Mouse (Mus musculus): ENCODE data around the gene Cd300lg.

Gene Cd300lg

DNA sequence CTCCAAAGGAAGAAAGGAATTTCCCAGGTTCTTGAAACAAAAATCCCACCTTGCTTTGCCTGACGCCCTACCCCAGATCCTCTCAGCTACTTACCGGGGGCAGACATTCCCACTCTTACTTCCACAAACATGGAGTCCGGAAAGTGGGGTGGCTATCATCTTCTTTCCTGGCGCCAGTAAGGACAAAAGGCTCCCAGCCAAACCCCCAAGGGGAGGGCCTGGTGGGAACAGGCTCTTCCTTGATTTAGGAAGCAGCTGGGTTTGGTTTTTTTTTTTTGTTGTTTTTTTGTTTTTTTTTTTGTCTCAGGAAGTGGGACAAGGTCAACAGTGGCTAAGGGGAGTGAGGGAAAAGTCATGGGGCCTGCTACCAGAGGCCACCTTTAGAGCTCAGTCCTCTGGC, 10.2 kb downstream of the Cd300lg start:
- in situ Hi-C loops (cut with MboI, MseI), result no loop called here

DNA sequence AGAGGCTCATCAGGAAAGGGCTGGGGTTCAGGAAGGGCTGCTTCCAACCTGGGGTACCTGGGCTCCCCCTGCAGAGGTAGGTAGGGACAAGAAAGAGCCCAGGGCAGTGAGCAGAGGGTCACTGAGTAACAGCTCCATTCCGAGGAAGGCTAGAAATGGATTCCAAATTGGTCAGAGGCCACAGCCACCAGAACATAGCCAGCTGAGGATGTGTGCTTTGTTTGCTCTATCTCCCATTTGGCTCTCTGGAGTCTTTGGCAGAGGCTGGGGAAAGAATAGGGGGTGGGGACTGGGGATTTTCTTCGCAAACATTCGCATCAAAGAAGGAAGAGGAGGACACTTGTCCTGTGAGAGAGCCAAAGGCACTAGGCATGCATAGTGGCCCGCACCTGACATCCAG, 10.6 kb downstream of the Cd300lg start:
- in situ Hi-C loops (cut with MboI, MseI), result no loop called here

DNA sequence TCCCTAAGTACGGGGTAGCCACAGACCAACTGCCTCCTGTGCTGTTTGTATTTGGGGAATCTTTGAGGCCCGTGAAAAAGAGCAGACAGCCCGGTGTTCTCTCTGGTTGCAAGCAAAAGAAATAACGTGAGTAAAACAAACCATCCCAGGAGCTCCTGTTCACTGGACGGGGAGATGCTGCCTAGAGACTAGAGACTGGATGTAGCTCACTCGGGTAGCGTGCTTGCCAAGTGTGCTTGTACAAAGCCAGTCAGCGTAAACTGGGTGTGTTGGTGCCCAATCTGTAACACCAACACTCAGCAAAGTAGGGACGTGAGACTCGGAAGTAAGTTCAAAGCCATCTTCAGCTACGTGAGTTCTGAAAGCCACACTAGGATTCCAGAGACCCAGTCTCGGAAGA, 11.4 kb downstream of the Cd300lg start:
- in situ Hi-C loops (cut with MboI, MseI), result no loop called here

DNA sequence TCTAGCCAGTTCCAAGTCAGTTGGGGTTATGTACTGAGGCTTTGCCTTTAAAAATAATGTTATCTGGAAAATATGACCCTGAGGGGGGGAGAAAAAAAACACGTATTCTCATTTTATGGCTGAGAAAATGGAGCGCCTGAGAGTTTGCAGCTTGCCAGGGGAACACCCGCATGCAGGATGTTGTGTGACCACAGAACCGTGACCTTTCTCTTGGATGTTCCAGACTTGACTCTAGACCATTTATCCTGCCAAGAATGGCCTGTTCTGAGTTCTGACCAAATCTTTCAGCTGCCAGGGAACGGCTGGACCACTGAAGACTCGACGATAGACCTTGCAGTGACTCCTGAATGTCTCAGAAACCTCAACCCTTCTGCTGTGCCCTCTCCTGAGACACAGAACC, 11.9 kb downstream of the Cd300lg start:
- in situ Hi-C loops (cut with MboI, MseI), result no loop called here

DNA sequence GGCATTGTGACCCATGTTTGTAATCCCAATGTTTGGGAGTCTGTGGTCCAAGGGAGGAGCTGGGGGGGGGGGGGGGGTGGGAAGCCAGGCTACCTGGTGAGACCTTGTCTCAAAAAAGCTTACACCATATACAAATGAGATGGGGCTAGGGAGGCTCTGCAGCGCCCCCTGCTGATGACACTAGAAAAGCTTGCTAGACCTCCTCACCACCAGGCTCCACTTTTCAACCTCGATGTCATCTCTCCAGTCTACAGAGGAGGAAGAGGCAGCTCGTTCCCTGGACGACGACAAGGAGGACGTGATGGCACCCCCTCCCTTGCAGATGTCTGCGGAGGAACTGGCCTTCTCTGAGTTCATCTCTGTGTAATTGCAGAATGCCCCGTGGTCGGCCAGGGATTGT, 12.5 kb downstream of the Cd300lg start:
- in situ Hi-C loops (cut with MboI, MseI), result no loop called here

DNA sequence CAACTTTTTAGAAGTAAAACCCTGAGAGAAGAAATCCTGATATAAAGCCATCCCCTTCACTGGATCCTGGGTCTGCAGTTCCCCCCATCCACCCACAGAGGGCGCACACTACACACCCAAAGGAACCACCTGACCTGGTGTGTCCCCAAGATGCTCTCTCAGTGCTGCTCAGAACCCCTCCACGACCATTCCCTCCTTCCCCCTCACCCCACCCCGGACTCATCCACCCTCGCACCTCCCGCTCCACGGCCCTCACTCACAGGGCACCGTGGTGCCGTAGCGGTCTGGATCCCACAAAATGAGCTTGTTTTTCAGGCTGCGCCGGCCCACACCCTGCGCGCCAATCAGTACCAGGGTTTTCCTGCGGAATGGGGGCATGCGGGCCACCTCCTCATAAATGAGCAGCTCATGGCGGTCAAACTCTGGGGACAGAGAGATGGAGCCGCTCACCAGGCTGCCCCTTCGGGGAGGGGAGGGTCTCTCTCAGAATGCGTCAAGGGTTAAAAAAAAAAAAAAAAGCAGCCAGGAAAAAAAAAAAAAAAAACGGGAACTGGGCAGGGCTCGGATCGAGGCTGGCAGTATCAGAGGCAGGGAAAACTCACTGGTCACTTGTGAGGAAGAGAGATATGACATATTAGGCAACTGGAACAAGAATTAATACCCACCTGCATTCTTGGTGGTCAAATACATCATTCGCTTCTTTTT, 20.1 kb downstream of the Cd300lg start:
- in situ Hi-C loops (cut with MboI, MseI), result no loop called here

DNA sequence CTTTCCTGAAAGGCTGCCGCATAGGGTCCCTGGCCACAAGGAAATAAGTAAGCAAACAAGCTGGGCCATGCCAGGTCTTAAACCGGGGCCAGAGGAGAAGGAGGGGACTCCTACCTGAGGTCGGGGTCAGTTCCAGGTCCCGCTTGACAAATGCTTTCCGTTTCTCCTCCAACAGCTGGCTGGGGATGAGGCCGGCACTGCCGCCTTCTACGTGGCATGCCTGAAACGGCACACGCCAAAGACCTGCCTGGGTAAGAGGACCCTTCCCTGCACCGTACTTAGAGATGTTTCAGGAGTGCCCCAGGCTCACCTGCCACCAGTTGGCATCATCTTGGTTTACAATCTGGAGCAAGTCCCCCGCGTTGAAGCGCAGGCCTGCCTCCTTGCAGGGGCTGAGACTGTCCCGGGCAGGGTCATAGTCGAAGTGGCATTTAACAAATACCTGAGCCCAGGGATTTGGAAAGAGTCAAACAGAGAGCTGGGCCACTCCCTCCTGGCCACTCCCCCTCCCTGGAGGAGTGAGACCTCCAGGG, 20.7 kb downstream of the Cd300lg start:
- in situ Hi-C loops (cut with MboI, MseI), result no loop called here

DNA sequence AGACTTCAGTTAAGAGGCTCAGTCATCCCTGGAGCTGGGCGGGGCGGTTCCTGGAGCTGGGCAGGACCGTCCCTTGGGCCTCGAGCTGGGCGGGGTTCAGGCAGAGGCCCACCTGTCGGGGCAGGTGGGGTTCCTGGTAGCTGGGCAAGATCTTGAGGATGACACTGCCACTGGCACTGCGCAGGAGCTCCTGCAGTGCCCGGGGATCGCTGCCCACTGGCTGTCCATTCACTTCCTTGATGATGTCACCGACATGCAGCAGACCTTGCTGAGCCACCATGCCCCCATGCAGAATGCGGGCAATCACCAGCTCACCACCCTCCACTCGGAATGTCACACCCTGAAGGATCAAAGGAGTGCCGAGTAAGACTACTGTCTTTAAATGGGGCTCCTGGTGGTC, 21.8 kb downstream of the Cd300lg start:
- in situ Hi-C loops (cut with MboI, MseI), result no loop called here

DNA sequence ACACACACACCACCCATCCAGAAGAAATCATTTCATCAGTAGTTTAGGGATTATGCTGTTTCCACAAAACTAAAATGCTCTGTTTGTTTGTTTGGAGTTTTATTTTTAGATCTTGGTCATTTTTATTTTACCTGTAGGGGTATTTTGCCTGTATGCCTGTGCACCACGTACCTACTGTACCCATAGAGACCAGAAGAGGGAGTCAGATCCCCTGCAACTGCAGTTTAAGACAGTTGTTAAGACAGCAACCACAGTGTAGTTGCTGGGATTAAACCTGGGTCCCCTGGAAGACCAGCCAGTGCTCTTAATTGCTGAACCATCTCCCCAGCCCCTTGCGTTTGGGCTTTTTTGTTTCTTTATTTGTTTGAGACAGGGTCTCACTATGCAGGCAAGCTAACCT, 27.7 kb downstream of the Cd300lg start:
- in situ Hi-C loops (cut with MboI, MseI), result loop anchor here (5.0 kb wide), 1 partner anchor 68 kb away; no protein-coding TSS in a partner anchor

DNA sequence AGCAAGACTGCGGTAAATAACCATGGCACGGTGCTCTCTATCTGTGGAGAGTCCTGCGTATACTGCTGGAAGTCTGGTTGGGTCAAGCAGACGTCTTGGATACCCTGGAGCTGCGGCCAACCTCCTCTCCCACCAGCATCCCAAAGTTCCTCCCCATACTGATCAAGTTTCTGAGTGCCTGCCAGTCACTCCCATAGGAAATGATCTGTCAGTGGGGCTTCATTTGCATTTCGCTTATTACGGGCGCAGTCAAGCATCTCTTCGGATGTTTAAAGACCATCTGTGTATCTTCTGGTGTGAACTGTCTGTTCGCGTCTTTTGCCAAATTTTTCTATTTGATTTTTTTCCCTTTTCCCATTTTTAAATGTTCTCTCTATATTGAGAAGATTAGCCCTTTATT, 28.3 kb downstream of the Cd300lg start:
- in situ Hi-C loops (cut with MboI, MseI), result loop anchor here (5.0 kb wide), 1 partner anchor 68 kb away; no protein-coding TSS in a partner anchor

DNA sequence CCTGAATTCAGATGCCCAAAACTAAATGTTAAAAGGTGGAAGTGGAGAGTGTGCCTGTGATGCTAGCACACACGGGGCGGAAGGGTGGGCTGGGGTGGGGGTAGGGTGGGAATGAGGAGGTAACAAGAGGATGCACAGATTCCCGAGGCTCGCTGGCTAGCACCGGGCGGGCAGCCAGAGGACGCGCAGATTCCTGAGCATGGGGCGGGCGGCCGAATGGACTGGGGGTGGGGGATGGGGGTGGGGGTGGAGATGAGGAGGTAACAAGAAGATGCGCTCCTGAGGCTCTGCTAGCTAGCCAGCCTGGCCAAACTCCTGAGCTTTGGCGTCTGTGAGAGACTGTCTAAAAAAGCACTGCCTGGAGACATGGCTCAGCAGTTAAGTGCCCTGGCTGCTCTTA, 29.1 kb downstream of the Cd300lg start:
- in situ Hi-C loops (cut with MboI, MseI), result no loop called here

DNA sequence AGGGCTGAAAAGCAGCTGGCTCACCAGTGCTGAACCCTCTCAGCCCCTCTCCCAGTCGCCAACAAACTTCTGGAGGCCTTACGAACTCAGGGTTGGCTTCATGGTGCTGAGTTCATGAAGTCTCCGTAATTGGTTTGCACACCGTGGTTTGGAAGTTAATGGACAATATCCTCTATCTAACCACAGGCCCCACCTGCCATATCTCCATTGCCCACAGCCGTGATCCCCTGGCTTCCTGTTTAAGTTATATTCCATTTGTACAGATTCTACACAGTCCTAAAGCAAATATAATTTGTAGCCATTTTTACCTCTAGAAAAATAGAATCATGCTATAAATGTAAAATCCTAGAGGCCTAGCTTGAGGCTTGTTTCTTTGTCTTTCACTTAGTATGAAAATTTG, 31.4 kb downstream of the Cd300lg start:
- in situ Hi-C loops (cut with MboI, MseI), result no loop called here

DNA sequence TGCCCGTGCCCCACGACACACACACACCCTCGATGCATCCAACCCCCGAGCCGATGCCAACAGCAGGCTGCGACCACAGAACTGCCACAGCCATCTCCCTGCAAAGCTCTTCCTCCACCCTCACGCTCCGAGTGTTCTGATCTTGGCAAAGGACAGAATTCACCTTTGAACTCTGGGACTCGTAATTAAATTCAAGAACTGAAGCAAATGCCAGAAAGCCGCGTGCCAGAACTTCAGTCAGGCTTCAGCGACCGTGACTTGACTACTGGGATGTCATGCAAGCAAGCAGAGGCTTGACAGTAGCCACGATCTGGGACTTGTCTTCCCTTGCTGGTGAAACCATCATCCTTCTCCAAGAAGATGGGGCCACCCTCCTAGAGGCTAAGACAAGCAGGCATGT, 32.4 kb downstream of the Cd300lg start:
- in situ Hi-C loops (cut with MboI, MseI), result no loop called here

DNA sequence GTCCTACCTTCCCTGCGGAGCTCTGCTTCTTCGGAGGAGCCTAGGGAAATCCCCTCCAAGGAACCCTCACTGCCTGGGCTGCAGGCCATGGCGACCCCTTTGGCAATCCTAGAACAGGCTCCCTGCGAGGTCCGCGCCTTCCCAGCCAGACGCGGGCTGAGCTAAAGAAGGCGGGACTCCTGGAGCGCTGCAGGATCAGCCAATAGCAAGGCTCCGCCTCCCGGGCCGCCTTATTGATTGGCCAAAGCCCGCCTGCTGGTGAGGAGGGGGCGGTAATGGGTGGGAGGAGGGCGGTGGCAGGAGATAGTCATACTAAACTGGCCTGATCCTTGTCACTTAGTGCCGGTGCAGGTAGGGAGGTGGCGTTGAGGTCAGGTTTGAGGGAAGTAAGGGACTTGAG, 41.0 kb downstream of the Cd300lg start:
- in situ Hi-C loops (cut with MboI, MseI), result no loop called here

DNA sequence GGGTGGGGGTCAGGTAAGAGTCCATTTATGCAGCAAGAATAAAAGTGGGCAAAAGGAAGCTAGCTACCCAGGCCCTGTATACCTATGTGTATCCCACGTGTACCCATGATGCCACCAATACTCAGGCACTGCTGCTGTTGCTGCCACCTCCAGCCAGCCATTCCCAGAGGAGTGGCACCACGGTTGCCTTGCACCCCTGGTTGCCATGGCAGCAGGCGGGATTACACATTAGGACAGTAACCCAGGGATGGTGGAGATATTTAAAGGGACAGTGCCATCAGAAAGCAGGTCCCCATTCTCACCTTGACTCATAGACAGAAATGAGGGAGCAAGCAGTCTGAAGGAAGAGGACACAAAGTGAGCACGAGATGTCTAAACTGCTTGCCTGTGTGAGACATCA, 41.9 kb downstream of the Cd300lg start:
- in situ Hi-C loops (cut with MboI, MseI), result no loop called here

DNA sequence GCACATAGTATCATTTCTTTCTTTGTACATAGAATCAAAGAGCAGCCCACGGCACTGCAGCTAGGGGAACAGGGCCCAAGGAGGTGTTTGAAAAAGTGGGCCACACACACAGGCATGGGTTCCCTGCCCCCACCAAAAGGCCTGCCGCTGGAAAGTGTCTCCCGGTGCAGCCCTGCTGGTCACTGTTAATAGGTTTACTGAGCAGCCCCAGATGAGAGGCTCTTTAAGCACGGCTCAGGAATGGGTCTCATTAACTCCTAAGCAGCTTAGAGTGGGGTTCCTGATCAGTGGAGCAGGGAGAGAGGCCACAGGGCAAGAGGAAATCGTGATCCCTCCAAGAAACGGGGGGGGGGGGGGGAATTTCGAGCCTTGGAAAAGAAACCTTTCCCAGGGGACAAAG, 42.9 kb downstream of the Cd300lg start:
- in situ Hi-C loops (cut with MboI, MseI), result no loop called here

DNA sequence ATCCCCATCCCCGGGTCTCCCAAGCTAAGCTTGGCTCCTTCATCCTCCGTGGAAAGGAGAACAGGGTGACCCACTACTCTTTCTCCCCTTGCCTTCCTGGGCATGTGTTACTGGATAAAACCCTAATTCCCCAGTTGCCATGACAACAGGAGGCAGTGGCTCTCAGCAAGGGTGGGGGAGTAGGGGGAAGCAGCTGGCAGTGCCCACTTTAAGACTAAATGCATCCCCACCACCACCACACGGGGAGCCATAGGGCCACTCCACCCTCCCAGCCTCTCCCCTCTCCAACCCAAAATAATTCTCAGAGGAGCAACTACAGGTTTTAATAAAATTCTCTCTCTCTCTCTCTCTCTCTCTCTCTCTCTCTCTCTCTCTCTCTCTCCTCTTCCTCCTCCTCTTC, 45.0 kb downstream of the Cd300lg start:
- in situ Hi-C loops (cut with MboI, MseI), result no loop called here

DNA sequence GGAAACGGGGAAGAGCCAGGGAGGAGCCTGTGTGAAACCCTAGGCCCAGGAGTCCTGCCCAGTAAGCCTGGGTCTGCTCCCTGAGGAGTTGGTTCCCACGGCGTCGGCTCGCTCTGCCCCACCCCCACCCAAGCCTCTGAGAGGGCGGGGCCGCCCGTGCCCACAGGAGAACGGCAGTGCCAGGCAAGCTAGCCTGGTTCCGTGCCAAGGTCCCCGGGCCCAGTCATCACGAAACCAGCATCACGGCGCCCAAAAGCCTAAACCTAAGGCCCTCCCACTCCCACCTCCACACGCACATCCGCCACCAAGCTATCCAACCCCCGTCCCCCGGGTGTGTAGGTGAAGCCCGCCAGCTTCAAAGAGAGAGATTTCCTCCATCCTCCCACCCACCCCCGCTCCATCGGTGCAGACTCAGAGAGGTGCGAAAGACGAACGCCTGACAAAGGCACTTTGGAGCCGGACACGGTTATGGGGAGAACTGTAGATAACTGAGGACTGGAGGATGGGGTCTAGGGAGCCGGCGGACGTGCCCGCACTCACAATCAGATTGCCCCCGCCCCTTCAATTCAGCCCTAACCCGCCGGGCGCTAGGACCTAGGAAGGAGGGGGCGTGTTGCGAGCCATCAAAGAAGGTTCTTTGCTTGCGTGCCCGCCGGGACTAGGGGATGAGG, 45.9 kb downstream of the Cd300lg start:
- in situ Hi-C loops (cut with MboI, MseI), result no loop called here

DNA sequence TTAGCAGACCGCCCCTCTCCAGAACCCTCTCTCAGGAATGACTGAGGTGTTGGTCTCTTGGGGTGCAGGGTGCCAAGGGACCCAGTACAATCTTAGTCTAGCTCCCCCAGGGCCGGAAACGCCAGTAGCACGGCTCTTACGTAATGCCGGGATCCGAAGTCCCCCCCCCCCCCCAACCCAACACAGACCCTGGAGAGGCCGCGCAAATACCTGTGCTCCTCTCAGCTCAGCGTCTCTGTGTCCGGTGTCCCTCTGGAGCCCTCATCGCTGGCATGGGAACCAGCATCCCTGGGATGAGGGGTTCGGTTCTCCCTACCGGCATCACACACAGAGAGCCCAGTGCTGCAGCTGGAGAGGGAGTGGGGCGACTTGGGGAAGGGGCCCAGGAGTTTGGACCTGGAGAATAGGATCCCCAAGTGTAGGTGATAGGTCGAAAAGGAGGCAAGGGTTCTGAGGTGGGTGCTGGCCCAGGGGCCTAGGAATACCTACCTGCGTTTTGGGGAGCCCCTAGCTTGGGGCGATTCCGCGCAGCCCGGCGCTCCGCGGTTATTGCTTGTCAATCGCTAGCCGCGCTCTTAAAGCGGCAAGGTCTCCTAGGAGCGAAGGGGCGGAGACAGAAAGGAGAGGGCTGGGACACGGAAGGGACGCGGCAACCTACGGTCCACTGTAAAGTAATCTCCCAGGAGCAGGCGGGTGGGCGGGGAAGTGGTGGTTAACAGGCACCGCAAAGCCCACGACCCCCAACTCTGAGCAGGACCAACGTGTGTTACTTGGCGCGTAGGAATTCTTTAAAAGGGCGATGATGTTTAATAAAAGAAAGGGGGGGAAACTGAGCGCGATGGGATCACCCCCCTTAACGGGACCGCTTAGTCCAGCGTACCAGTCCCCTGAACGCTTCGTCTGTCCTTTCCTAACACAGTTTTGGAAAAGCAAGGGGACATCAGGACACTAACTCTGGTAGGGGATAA, 46.9 kb downstream of the Cd300lg start, which contains the start of gene Mpp2:
Gene Mpp2 (minus strand): TSS at position 585 of the 968 bp plus-strand sequence.
- in situ Hi-C loops (cut with MboI, MseI), result no loop called here

DNA sequence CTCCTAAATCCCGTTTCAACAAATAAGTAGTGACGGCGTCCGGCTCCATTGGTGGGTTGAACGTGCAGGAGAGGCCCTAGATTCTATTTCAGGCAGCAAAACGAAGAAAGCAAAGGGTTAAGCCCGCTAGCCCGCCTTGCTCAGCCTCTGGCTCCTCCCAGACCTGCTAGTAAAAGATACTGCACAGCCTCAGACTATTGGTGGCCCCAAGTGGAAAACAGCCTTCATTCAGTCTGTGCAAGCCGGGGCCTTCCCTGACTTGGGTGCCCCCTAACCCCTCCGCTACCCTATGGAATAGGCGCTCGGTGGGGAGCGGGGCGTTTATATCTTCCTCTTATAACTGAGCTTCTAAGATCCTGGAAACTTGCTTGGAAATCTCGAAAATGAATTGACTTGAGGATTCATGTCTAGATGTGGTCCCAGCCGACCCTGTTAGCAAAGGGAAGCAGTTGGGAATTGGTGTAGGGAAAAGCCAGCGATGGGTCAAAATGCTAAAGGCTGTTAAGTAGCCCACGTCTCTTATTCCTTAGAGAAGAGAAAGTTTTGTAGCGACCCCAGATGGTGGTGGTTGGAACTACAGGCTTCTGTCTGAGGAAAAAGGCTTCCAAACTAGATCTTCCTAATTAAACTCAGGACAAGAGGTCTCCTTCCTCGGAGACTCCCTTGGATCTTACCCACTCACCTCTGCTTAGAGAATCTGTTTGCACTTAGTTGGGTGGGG, 47.9 kb downstream of the Cd300lg start:
- in situ Hi-C loops (cut with MboI, MseI), result no loop called here

DNA sequence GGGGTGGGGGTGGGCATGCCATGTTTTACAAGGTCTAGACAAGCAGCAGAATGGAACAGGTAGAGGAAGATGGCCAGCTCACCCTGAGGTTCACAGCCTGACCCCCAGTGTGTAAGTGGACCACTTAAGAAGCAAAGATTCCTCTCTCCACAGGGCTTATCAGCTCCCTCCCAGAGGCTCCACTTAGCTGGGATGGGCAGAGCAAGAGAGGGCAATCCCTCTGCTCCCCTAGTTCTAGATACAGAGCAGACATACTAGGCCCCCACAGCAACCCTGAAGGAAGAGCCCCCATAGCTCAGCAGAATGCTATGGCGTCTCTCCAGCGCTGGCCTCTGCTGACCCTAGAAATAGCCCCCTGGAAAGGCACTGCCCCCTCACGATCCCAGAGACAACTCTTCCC, 54.4 kb downstream of the Cd300lg start:
- in situ Hi-C loops (cut with MboI, MseI), result no loop called here
